Mouse (Mus musculus): ENCODE results near the gene Arsb.

- TF ChIP-seq CTCF (IDR thresholded peaks at IDR 0.05; ENCODE audit: insufficient read depth, low read depth, low read length): no peak
- no peak for TF ChIP-seq POLR2A (IDR thresholded peaks at IDR 0.05; ENCODE audit: insufficient read depth, low read depth, low read length)
Measured at GRCm38 (mm10) chr13:93855701-93856183, 84.3 kb downstream of the Arsb start.
